Mouse (Mus musculus): ENCODE measurements around the gene Ms4a4b. TPM values are rescaled to one million over a fixed set of nuclear protein-coding genes. Genes with fewer than 3 reads are reported as not detected.

Gene Ms4a4b
- polyA plus RNA-seq (2017; shearing (Covaris generic)): 3,895 TPM

GRCm38 (mm10) chr19:11443338-11443737, at the start of gene Ms4a4b:
TSS of gene Ms4a4b (plus strand) at chr19:11443553.

DNA sequence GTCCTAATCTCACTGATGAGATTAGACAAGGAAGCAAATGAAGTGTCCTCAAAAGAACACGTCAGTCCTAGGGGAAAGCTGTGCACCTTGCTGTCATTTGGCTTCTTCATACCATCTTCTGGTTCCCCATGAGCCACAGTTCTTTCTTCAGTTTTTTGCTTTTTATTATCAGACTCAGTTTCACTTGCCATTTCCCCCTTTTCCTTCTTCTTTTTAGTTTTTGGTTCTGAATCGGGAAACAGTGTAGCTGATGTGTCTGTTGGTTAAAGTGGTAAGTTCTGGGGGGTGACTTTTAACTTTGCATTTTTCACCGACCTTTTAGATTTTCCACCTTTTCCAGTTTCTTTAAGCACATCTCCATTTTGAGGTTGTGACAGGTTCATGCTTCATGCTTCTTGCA, 38.8 kb upstream of the Ms4a4b start, which contains the start of gene Ms4a4c:
Gene Ms4a4c (plus strand): TSS at position 244 of the 400 bp plus-strand sequence.

GRCm38 (mm10) chr19:11469215-11469614, 25.9 kb downstream of the Ms4a4b start, which contains the start of gene Ms4a6c:
TSS of gene Ms4a6c (plus strand) at chr19:11469366.

GRCm38 (mm10) chr19:11485746-11486145, 42.4 kb downstream of the Ms4a4b start, which contains the start of gene Gm8369:
TSS of gene Gm8369 (plus strand) at chr19:11485938.

DNA sequence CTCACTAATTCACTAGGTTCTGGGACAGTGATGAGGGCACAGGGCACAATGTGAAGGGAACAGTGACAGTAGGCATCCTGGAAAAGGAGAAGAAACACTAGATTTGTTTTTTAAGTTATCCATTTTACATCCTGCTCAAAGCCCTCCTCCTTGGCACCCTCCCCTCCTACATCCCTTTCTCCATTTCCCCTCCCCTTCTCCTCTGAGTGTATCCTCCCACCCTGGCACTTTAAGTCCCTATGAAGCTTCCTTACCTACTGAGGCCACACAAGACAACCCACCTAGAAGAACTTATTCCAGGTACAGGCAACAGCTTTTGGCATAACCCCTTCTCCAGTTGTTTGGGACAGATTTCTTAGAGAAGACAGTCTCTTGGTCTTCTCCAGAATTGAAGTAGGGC, 72.9 kb downstream of the Ms4a4b start, which contains the start of gene Ms4a6b:
Gene Ms4a6b (plus strand): TSS at position 267 of the 400 bp plus-strand sequence.

Other genes with a start within 250 kb of the Ms4a4b start
- gene Ms4a13, start 246.8 kb upstream of the Ms4a4b start, polyA plus RNA-seq (2017; shearing (Covaris generic)): not detected
- gene Ms4a12, start 211.1 kb upstream of the Ms4a4b start, polyA plus RNA-seq (2017; shearing (Covaris generic)): not detected
- 1.9 TPM for gene Ms4a1, start 177.3 kb upstream of the Ms4a4b start, polyA plus RNA-seq (2017; shearing (Covaris generic))
- not detected for gene Ms4a5, start 159.7 kb upstream of the Ms4a4b start, polyA plus RNA-seq (2017; shearing (Covaris generic))
- gene Ms4a14, start 129.1 kb upstream of the Ms4a4b start, polyA plus RNA-seq (2017; shearing (Covaris generic)): not detected
- 0.83 TPM for gene Ms4a7, start 107.4 kb upstream of the Ms4a4b start, polyA plus RNA-seq (2017; shearing (Covaris generic))
- gene Ms4a4a, start 68.0 kb upstream of the Ms4a4b start, polyA plus RNA-seq (2017; shearing (Covaris generic)): 1.5 TPM
- gene Ms4a4c, start 38.8 kb upstream of the Ms4a4b start, polyA plus RNA-seq (2017; shearing (Covaris generic)): 118 TPM
- gene Ms4a6c, start 25.8 kb downstream of the Ms4a4b start, polyA plus RNA-seq (2017; shearing (Covaris generic)): 19.0 TPM
- 287 TPM for gene Gm8369, start 42.4 kb downstream of the Ms4a4b start, polyA plus RNA-seq (2017; shearing (Covaris generic))
- 1,152 TPM for gene Ms4a6b, start 73.0 kb downstream of the Ms4a4b start, polyA plus RNA-seq (2017; shearing (Covaris generic))
- 5.7 TPM for gene Ms4a4d, start 93.2 kb downstream of the Ms4a4b start, polyA plus RNA-seq (2017; shearing (Covaris generic))
- gene Ms4a6d, start 161.3 kb downstream of the Ms4a4b start, polyA plus RNA-seq (2017; shearing (Covaris generic)): 15.4 TPM
- gene Ms4a2, start 180.2 kb downstream of the Ms4a4b start, polyA plus RNA-seq (2017; shearing (Covaris generic)): 0.18 TPM
- not detected for gene Ms4a3, start 197.3 kb downstream of the Ms4a4b start, polyA plus RNA-seq (2017; shearing (Covaris generic))
- gene Oosp2, start 217.0 kb downstream of the Ms4a4b start, polyA plus RNA-seq (2017; shearing (Covaris generic)): not detected
- gene Oosp1, start 247.6 kb downstream of the Ms4a4b start, polyA plus RNA-seq (2017; shearing (Covaris generic)): not detected